Mouse (Mus musculus): Measurements from ENCODE around the gene Adck2.

DNA sequence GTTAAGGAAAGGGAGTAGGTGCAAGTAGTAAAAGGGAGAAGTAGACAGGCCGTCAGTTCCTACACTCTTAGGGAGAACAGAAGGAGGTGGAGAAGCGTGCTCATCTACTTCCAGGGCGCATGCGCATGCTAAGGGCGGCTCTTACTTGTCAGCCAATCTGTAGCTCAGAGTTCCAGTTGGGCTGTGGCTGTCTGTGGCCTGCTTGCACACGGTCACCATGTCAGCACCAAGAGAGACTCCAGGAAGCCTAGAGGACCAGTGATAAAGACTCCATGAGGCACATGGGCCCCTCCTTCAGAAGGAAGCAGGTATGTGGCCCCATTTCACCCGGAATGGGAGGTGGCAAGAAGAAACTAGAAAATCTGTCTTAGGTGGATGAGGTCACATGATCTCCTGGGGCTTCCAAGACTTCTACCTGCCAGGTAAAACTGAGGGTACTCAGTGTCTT lies 46.3 kb upstream of the Adck2 start:
- TF ChIP-seq POLR2A (IDR thresholded peaks at IDR 0.05; ENCODE audit: low read depth, low read length) (no peak), CTCF (IDR thresholded peaks at IDR 0.05; ENCODE audit: borderline replicate concordance, insufficient read depth, low read length) (no peak)

All from embryonic fibroblast, embryonic 13.5 days (primary cell).